Mouse (Mus musculus) cortical plate, adult 2 months (tissue): ENCODE results near the gene Espl1.

Experiments used
- CTCF ChIP-seq: fragments of 200-500 bp; IDR thresholded peaks from 2 replicates; pipeline ENCODE4 v1.5.1; 2011; ENCODE audit warnings: mild to moderate bottlenecking, control low read depth, low read length; ENCODE audit not compliant: insufficient read depth; ENCODE audit errors: extremely low read depth
- POLR2A ChIP-seq: fragments of 200-500 bp; IDR thresholded peaks from 2 replicates; pipeline ENCODE4 v1.6.1; 2011; ENCODE audit warnings: mild to moderate bottlenecking, low read length, control low read depth; ENCODE audit not compliant: insufficient read depth; ENCODE audit errors: extremely low read depth

- TF ChIP-seq CTCF (no peak), POLR2A (no peak)
Observed at GRCm38 (mm10) chr15:102248812-102249191, 47.3 kb upstream of the Espl1 start.
